Mouse (Mus musculus) ES-Bruce4 (cell line): ENCODE results near the gene Gipc3. TPM values are rescaled to one million over a fixed set of nuclear protein-coding genes. Genes with fewer than 3 reads are reported as not detected.

Source experiments
- H3K27ac ChIP-seq: 2 replicates; pipeline ENCODE4 v1.5.1; 2012; ENCODE audit warnings: low read length, inconsistent platforms; ENCODE audit not compliant: insufficient read depth
- H3K27me3 ChIP-seq: 2 replicates; pipeline ENCODE4 v1.6.1; 2012; ENCODE audit warnings: mild to moderate bottlenecking, low read length, inconsistent platforms; ENCODE audit not compliant: control insufficient read depth, poor library complexity, insufficient read depth, severe bottlenecking
- H3K36me3 ChIP-seq: 2 replicates; pipeline ENCODE4 v1.6.1; 2012; ENCODE audit warnings: inconsistent platforms, mild to moderate bottlenecking, low read length, moderate library complexity; ENCODE audit not compliant: control insufficient read depth, poor library complexity, insufficient read depth, severe bottlenecking
- H3K4me1 ChIP-seq: one replicate; pipeline ENCODE4 v1.8.1; 2011; ENCODE audit warnings: low read length; ENCODE audit not compliant: control insufficient read depth, insufficient read depth
- H3K4me3 ChIP-seq: 2 replicates; pipeline ENCODE4 v1.5.1; 2011; ENCODE audit warnings: low read depth, mild to moderate bottlenecking, low read length
- H3K9ac ChIP-seq: 2 replicates; pipeline ENCODE4 v1.6.1; 2012; ENCODE audit warnings: low read depth, mild to moderate bottlenecking, inconsistent platforms; ENCODE audit not compliant: poor library complexity, severe bottlenecking
- H3K9me3 ChIP-seq: replicated peaks from 2 replicates; pipeline ENCODE4 v1.6.1; 2012; ENCODE audit warnings: mild to moderate bottlenecking, low read length, inconsistent platforms; ENCODE audit not compliant: control insufficient read depth, poor library complexity, insufficient read depth, severe bottlenecking
- CTCF ChIP-seq: IDR thresholded peaks from one replicate; pipeline ENCODE4 v1.8.1; 2011; ENCODE audit warnings: low read depth, low read length
- EP300 ChIP-seq: IDR thresholded peaks from 2 replicates; pipeline ENCODE4 v1.6.1; 2011; ENCODE audit warnings: low read depth, low read length; ENCODE audit not compliant: insufficient read depth
- POLR2A ChIP-seq: IDR thresholded peaks from one replicate; pipeline ENCODE4 v1.8.1; 2011; ENCODE audit warnings: low read length; ENCODE audit not compliant: insufficient read depth
- polyA plus RNA-seq: library from polyadenylated mRNA; stranded (reverse); fragments of >200 nt; gene quantifications from 2 replicates; pipeline ENCODE4 v1.2.4, GENCODE M21; 2011; ENCODE audit warnings: low read depth; ENCODE audit not compliant: missing spikeins, insufficient read depth, insufficient read length

Gene Gipc3
- polyA plus RNA-seq, 1 experiment = 1.2 TPM

DNA sequence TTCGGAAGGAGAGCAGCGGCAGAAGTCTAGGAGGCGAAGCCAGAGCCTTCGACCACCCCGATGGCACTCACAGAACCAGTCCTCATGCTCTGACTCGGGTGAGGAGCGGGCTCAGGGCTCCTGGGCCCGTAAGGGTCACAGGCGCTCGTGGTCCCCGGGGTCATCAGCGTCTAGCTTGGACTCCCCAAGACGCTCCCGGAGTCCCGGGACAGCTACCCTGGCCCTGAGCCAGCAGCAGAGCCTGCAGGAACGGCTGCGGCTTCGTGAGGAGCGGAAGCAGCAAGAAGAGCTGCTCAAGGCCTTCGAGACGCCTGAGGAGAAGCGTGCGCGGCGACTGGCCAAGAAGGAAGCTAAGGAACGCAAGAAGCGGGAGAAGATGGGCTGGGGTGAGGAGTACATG lies 20.6 kb downstream of the Gipc3 start:
- no peak overlapping the region for H3K9ac ChIP-seq
- TF ChIP-seq CTCF = no peak
- TF ChIP-seq EP300 = no peak
- TF ChIP-seq POLR2A = no peak
- no peak overlapping the region for H3K27ac ChIP-seq
- H3K36me3 ChIP-seq = peaks cover 36% of the 10 kb centered on the region
- H3K4me1 ChIP-seq = no peaks in the 10 kb centered on the region
- no peaks in the 10 kb centered on the region for H3K9me3 ChIP-seq
- no peak overlapping the region for H3K4me3 ChIP-seq
- no peaks in the 10 kb centered on the region for H3K27me3 ChIP-seq

GRCm38 (mm10) chr10:81321436-81321835 lies 21.6 kb downstream of the Gipc3 start:
- Histone ChIP-seq H3K9me3 (no peaks in the 10 kb centered on the region), H3K4me3 (peak overlapping the region; percentile 93), H3K4me1 (no peaks in the 10 kb centered on the region), H3K27ac (no peak overlapping the region), H3K9ac (peak overlapping the region; percentile 92), H3K36me3 (peaks cover 31% of the 10 kb centered on the region), H3K27me3 (no peaks in the 10 kb centered on the region)
- TF ChIP-seq EP300 = no peak
- no peak for TF ChIP-seq CTCF
- no peak for TF ChIP-seq POLR2A

DNA sequence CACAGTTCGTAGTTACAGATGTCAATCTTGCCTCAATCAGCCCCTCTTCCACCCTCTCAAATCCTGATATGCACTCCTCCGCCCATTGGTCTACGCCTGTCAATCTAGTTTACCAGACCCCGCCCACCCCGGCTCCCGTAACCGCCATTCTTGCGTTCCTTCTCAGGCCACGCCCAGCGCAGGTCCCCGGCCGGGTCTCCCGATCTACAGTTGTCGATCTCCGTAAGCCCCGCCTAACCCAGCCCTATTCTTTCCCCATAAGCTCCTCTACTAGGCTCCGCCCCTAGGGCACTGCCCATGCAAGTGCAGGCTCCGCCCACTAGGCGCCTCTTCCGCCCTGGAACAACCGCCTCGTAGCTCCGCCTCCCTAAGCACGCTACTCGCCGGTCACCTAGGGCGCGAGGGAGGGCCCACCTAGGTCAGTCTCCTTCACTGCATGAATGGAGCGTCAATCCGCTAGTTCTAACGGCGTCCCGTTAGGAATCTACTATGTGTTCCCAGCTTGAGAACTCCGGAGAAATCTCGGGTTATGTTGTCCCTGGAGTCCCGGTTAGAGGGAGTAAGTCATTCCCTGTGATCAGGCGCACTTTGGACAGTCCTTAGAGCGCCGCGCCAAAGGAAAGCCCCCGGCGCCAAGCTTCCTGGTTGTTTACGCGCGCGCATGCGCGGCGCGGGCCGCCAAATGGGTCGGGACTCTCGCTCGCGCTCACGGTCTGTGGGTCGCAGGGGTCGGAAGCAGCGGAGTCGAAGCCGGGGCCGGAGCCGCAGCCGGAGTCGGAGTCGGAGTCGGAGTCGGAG lies 22.3 kb downstream of the Gipc3 start, which contains the start of gene Cactin:
Gene Cactin, plus strand, starts transcription at position 554 of the 798 bp plus-strand sequence.
- H3K27ac ChIP-seq = peak within 1 kb of the TSS; percentile 75
- no peaks in the 10 kb centered on the region for H3K4me1 ChIP-seq
- H3K9ac ChIP-seq = peak within 1 kb of the TSS; percentile 92
- no peaks in the 10 kb centered on the region for H3K9me3 ChIP-seq
- peak within 1 kb of the TSS; percentile 93 for H3K4me3 ChIP-seq
- H3K36me3 ChIP-seq = peaks cover 25% of the 10 kb centered on the region
- TF ChIP-seq EP300 (no peak), POLR2A (no peak), CTCF (no peak)
- H3K27me3 ChIP-seq = no peaks in the 10 kb centered on the region

DNA sequence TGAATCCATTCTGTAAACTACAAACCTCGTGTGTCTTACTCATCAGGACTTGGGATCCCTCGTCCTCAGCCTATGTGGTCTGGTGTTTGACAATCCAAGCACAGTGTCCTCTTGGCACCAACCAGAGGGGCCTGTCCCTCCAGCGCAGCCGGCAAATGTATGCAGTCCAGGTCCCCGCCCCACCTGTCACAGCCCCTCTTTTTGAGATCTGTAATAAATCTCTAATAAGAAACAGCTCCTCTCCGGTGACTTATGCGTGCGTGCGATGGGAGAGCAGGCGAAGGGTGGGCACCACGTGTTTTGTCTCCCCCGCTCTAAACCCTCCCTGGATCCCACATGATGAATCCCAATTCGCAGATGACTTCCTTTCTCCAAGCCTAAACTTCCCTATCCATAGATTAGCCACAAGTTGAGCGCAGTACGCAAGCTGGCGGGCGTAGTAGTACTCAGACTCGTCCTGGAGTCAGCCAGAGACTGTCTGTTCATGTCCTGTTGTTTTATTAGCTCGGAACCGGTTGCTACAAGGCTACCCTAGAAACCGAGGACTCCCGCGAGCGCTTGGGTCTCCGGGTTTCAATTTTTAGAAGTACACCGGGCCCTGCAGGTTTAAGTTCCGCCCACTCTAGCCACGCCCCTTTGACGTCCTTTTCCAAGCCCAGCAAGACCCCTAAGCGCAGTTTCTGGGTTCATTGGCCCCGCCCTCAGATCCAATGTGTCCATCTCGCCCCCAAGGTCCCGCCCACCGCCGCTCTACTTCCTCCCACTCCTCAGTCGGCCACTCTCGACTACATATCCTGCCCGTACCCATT lies 23.1 kb downstream of the Gipc3 start:
- Histone ChIP-seq H3K36me3 (peaks cover 17% of the 10 kb centered on the region), H3K27me3 (no peaks in the 10 kb centered on the region), H3K4me1 (no peaks in the 10 kb centered on the region), H3K4me3 (peak overlapping the region; percentile 74), H3K9ac (peak overlapping the region; percentile 50), H3K27ac (peak overlapping the region; percentile 75), H3K9me3 (no peaks in the 10 kb centered on the region)
- no peak for TF ChIP-seq CTCF
- no peak for TF ChIP-seq EP300
- TF ChIP-seq POLR2A = no peak

GRCm38 (mm10) chr10:81319330-81319699 lies 23.8 kb downstream of the Gipc3 start:
- Histone ChIP-seq H3K27me3 (no peaks in the 10 kb centered on the region), H3K36me3 (peaks cover 12% of the 10 kb centered on the region), H3K9ac (peak overlapping the region; percentile 50), H3K9me3 (no peaks in the 10 kb centered on the region), H3K27ac (no peak overlapping the region), H3K4me1 (no peaks in the 10 kb centered on the region), H3K4me3 (peak overlapping the region; percentile 74; the same call in 1 of the 2 replicates)
- no peak for TF ChIP-seq POLR2A
- no peak for TF ChIP-seq CTCF
- TF ChIP-seq EP300 = no peak
